Mouse (Mus musculus) ES-E14 (cell line): ENCODE results near the gene Thrb. TPM values are rescaled to one million over a fixed set of nuclear protein-coding genes. Genes with fewer than 3 reads are reported as not detected.

ENCODE experiments used
- DNase-seq: peaks from one replicate; pipeline ENCODE4 v3.0.0-alpha.2; 2013; ENCODE audit warnings: low read depth, low spot score
- H3K27ac ChIP-seq: 2 replicates; pipeline ENCODE4 v1.5.1; 2012; ENCODE audit warnings: low read depth, mild to moderate bottlenecking, low read length, moderate library complexity, mixed read lengths; ENCODE audit not compliant: poor library complexity, insufficient read depth, severe bottlenecking
- H3K36me3 ChIP-seq: 2 replicates; pipeline ENCODE4 v1.6.1; 2012; ENCODE audit warnings: mild to moderate bottlenecking, low read length, moderate library complexity, mixed read lengths; ENCODE audit not compliant: control insufficient read depth, poor library complexity, insufficient read depth, severe bottlenecking
- H3K4me1 ChIP-seq, 2 experiments: fragments of 150-350 bp in 1 of 2; sonication (generic) in 1 of 2; 2 replicates each; pipeline ENCODE4 v1.6.1; 2012; ENCODE audit warnings: low read length in 2 of 2, mild to moderate bottlenecking in 1 of 2, mixed read lengths in 1 of 2; ENCODE audit not compliant: control insufficient read depth in 2 of 2, insufficient read depth in 2 of 2, poor library complexity in 1 of 2
- H3K4me3 ChIP-seq, 2 experiments: fragments of 150-350 bp in 1 of 2; sonication (generic) in 1 of 2; 2 replicates each; pipeline ENCODE4 v1.5.1; 2012; ENCODE audit warnings: low read length in 2 of 2, low read depth in 1 of 2, mild to moderate bottlenecking in 1 of 2, mixed read lengths in 1 of 2; ENCODE audit not compliant: insufficient read depth in 1 of 2, poor library complexity in 1 of 2, severe bottlenecking in 1 of 2
- H3K9ac ChIP-seq: 2 replicates; pipeline ENCODE4 v1.6.1; 2012; ENCODE audit warnings: low read depth, mild to moderate bottlenecking, low read length, mixed read lengths; ENCODE audit not compliant: poor library complexity, insufficient read depth, severe bottlenecking
- H3K9me3 ChIP-seq: fragments of 150-350 bp; sonication (generic); 2 replicates; pipeline ENCODE4 v1.6.1; 2012; ENCODE audit warnings: low read depth, mild to moderate bottlenecking, low read length; ENCODE audit not compliant: control insufficient read depth, insufficient read depth
- CHD2 ChIP-seq: IDR thresholded peaks from 2 replicates; pipeline ENCODE4 v1.6.1; 2014; ENCODE audit warnings: mild to moderate bottlenecking, low read depth, low read length, inconsistent platforms
- HCFC1 ChIP-seq: IDR thresholded peaks from 2 replicates; pipeline ENCODE4 v1.6.1; 2012; ENCODE audit warnings: low read length, inconsistent platforms, borderline replicate concordance; ENCODE audit not compliant: insufficient read depth
- MAFK ChIP-seq: IDR thresholded peaks from 2 replicates; pipeline ENCODE4 v1.6.1; 2014; ENCODE audit warnings: mild to moderate bottlenecking, low read depth, low read length, inconsistent platforms; ENCODE audit not compliant: insufficient read depth
- ZC3H11A ChIP-seq: IDR thresholded peaks from 2 replicates; pipeline ENCODE4 v1.6.1; 2012; ENCODE audit warnings: low read depth, mild to moderate bottlenecking, inconsistent platforms, low read length, borderline replicate concordance
- ZNF384 ChIP-seq: IDR thresholded peaks from 2 replicates; pipeline ENCODE4 v1.6.1; 2012; ENCODE audit warnings: low read depth, low read length, inconsistent platforms
- in situ Hi-C, 2 experiments: fragments of 600-800 bp; cut with MboI; formaldehyde crosslinking; loops; one replicate each; pipeline ENCODE4 v1.15.1; 2025; ENCODE audit warnings: low sequenced_read_pairs in 2 of 2, inconsistent platforms in 1 of 2; ENCODE audit not compliant: unreplicated experiment in 2 of 2
- total RNA-seq: library from RNA; depleted of rRNA; stranded (reverse); fragments of 300-350 nt; gene quantifications from 2 replicates; pipeline ENCODE4 v1.2.3, GENCODE M21; 2012

Gene Thrb
- total RNA-seq, 1 experiment: 0.76 TPM

- Histone ChIP-seq H3K36me3 (no peaks in the 10 kb centered on the region), H3K4me3 (peak overlapping the region; percentile 55 to 67), H3K27ac (no peak overlapping the region), H3K9me3 (no peaks in the 10 kb centered on the region), H3K4me1 (0 out of 4 replicates have a peak, but pooled peaks cover 0 to 2% of the 10 kb centered on the region in 2 experiments), H3K9ac (no peak overlapping the region)
- in situ Hi-C loops: no loop called here
- TF ChIP-seq MAFK (no peak), CHD2 (no peak), ZC3H11A (no peak), HCFC1 (no peak), ZNF384 (no peak)
- DNase-seq: peak; percentile 3
These were observed 27.1 kb upstream of the Thrb start for GRCm38 (mm10) chr14:17632887-17633522.

GRCm38 (mm10) chr14:17636971-17637370, 23.1 kb upstream of the Thrb start:
- in situ Hi-C loops: no loop called here
- no peak overlapping the region for H3K9ac ChIP-seq
- H3K36me3 ChIP-seq: no peaks in the 10 kb centered on the region
- no peak for DNase-seq
- no peak overlapping the region for H3K27ac ChIP-seq
- H3K9me3 ChIP-seq: no peaks in the 10 kb centered on the region
- 0 out of 4 replicates have a peak, but pooled peaks cover 0 to 2% of the 10 kb centered on the region in 2 experiments for H3K4me1 ChIP-seq
- TF ChIP-seq HCFC1 (no peak), MAFK (no peak), ZC3H11A (no peak), CHD2 (no peak), ZNF384 (no peak)
- H3K4me3 ChIP-seq: no peak overlapping the region

- no peaks in the 10 kb centered on the region for H3K36me3 ChIP-seq
- H3K4me3 ChIP-seq: no peak overlapping the region
- H3K9me3 ChIP-seq: no peaks in the 10 kb centered on the region
- DNase-seq: no peak
- in situ Hi-C loops: no loop called here
- TF ChIP-seq ZC3H11A (no peak), CHD2 (no peak), MAFK (no peak), HCFC1 (no peak), ZNF384 (no peak)
- no peak overlapping the region for H3K27ac ChIP-seq
- H3K9ac ChIP-seq: no peak overlapping the region
- no peaks in the 10 kb centered on the region for H3K4me1 ChIP-seq
These were observed 18.3 kb upstream of the Thrb start for GRCm38 (mm10) chr14:17641770-17642169.

- Histone ChIP-seq H3K36me3 (no peaks in the 10 kb centered on the region), H3K4me1 (peaks cover 0 to 1% of the 10 kb centered on the region in 2 experiments; a peak in 1 of 4 replicates), H3K9me3 (no peaks in the 10 kb centered on the region), H3K9ac (no peak overlapping the region), H3K27ac (no peak overlapping the region), H3K4me3 (no peak overlapping the region)
- TF ChIP-seq CHD2 (no peak), MAFK (no peak), ZNF384 (no peak)
- in situ Hi-C loops: no loop called here
- no peak for DNase-seq
These were observed 5.0 kb upstream of the Thrb start for GRCm38 (mm10) chr14:17655084-17655483.
